19 mouse cellular contexts compared by ENCODE assay signal in the genomic region with DNA sequence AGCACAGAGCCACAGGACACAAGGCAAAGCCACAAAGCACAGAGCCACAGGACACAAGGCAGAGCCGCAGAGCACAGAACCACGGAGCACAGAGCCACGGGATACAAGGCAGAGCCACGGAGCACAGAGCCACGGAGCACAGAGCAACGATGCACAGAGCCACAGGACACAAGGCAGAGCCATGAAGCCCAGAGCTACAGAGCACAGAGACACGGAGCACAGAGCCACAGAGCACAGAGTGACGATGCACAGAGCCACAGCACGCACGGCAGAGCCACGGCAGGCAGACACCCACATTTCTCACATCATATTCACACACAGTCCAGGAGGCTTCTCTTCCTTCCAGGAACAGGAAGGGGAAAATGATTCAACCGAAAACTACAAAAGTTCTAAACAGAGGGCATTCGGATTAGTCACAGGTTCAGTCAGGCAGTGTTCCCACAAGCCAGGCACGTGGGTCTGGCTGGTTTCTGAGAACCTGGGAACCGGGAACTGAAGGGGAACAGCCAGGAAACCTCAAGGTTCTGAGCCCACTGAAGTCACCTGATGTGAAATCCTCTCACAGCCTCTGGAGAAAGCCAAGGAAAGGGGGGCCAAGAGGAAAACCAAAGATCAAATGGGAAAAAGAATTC. TPM values are rescaled to one million over a fixed set of nuclear protein-coding genes. Genes with fewer than 3 reads are reported as not detected.
A peak's percentile ranks its signal among the peaks of the same experiment; 100 is the strongest.
DNase-seq lines count a peak whose midpoint lies in the region; ATAC-seq and TF ChIP-seq lines count a peak whose summit lies in the region.
"Had no signal": no experiment of that assay in that cellular context is flagged by ENCODE, and none has a peak within 500 bp of the region (broad histone marks: within the 10 kb centered on the region; RNA-seq: fewer than 3 reads in every experiment).

No protein-coding gene starts in this region.

- no peaks in the 10 kb centered on the region for H3K36me3 ChIP-seq in kidney, embryonic 16.5 days (ENCODE audit: insufficient read depth, low read length)
- H3K36me3 ChIP-seq in E14TG2a.4 (ENCODE audit: insufficient read depth, low read length), result peaks cover 17% of the 10 kb centered on the region; the same call in 1 of the 2 replicates
- H3K36me3 ChIP-seq: embryonic facial prominence, embryonic 15.5 days; neural tube, embryonic 12.5 days had no signal

- peak; percentile 56 for DNase-seq in kidney, adult 9 months
- DNase-seq in 3T3-L1 (ENCODE audit: low read depth, low spot score), result peak; percentile 88
- DNase-seq in adrenal gland, postnatal 25 days, result peak; percentile 49
- DNase-seq in retina, postnatal 1 day, result no peak
- no peak for DNase-seq in cerebellum, postnatal 14 days
- DNase-seq: cerebellum, adult 11 months; forebrain, postnatal 0 days; gastrocnemius, postnatal 36 days; thymus, postnatal 4 days had no signal

- H3K27me3 ChIP-seq in kidney, embryonic 16.5 days (ENCODE audit: insufficient read depth, low read length), result no peaks in the 10 kb centered on the region
- H3K27me3 ChIP-seq in E14TG2a.4 (ENCODE audit: insufficient read depth, low read length), result no peaks in the 10 kb centered on the region
- H3K27me3 ChIP-seq: embryonic facial prominence, embryonic 15.5 days; neural tube, embryonic 12.5 days had no signal

- no peak overlapping the region for H3K9ac ChIP-seq in kidney, embryonic 16.5 days (replicated peaks; ENCODE audit: low read length)
- H3K9ac ChIP-seq: embryonic facial prominence, embryonic 15.5 days; forebrain, postnatal 0 days; liver, embryonic 14.5 days; neural tube, embryonic 12.5 days had no signal

- 87% methylated on average over 15 of the region's 15 CpGs for WGBS in kidney, embryonic 16.5 days

- no peaks in the 10 kb centered on the region for H3K9me3 ChIP-seq in kidney, embryonic 16.5 days (ENCODE audit: low read length)
- H3K9me3 ChIP-seq in E14TG2a.4 (ENCODE audit: low read length), result no peaks in the 10 kb centered on the region
- H3K9me3 ChIP-seq: embryonic facial prominence, embryonic 15.5 days; hindbrain, embryonic 10.5 days; neural tube, embryonic 12.5 days had no signal

- TF ChIP-seq CTCF in E14TG2a.4 (conservative IDR thresholded peaks at IDR 0.05; ENCODE audit: low read length), result no peak

- peaks cover 42% of the 10 kb centered on the region for H3K4me1 ChIP-seq in kidney, embryonic 16.5 days (ENCODE audit: insufficient read depth, low read length)
- peaks cover 57% of the 10 kb centered on the region for H3K4me1 ChIP-seq in E14TG2a.4 (replicated peaks; ENCODE audit: low read depth, low read length)
- H3K4me1 ChIP-seq: neural tube, embryonic 12.5 days had no signal

- H3K4me2 ChIP-seq in kidney, embryonic 16.5 days (replicated peaks; ENCODE audit: low read depth, low read length), result no peak overlapping the region
- H3K4me2 ChIP-seq: embryonic facial prominence, embryonic 15.5 days; heart, embryonic 11.5 days; neural tube, embryonic 12.5 days had no signal

- ATAC-seq in kidney, embryonic 16.5 days (ENCODE audit: low FRiP score, low TSS enrichment), result no peak
- ATAC-seq: forebrain, postnatal 0 days; intestine, postnatal 0 days; midbrain, embryonic 16.5 days had no signal

- no peak overlapping the region for H3K27ac ChIP-seq in kidney, embryonic 16.5 days (ENCODE audit: low read length)
- H3K27ac ChIP-seq: embryonic facial prominence, embryonic 15.5 days; hindbrain, embryonic 10.5 days; liver, embryonic 14.5 days; macrophage; neural tube, embryonic 12.5 days had no signal

- no peak overlapping the region for H3K4me3 ChIP-seq in kidney, embryonic 16.5 days (ENCODE audit: low read length)
- H3K4me3 ChIP-seq in E14TG2a.4 (replicated peaks; ENCODE audit: low read length), result peak overlapping the region; percentile 67
- H3K4me3 ChIP-seq: embryonic facial prominence, embryonic 15.5 days; hindbrain, embryonic 10.5 days; neural tube, embryonic 12.5 days had no signal

RNA-seq across cellular contexts. Expression of gene Rell1, which starts 15.2 kb away (rescaled TPM):
- polyA plus RNA-seq in kidney, embryonic 16.5 days (2015; fragmentation: Nextera tagmentation; extraction: Ambion mirVana), result 27.2 and 28.1 TPM in 2 replicates
- total RNA-seq in adrenal gland, postnatal 25 days (2021), result 47.8 and 50.3 TPM in 2 replicates

Comparison
In these comparisons a context has a peak if more than half of its experiments do, and no peak if none do; other contexts are left out.
1. DNase-seq: peak in kidney, adult 9 months (single experiment), 3T3-L1 (single experiment) and adrenal gland, postnatal 25 days (single experiment); none in retina, postnatal 1 day (single experiment) and cerebellum, postnatal 14 days (0 of 2).